Mouse (Mus musculus) lung, adult 2 months (tissue): ENCODE data around the gene Tmem114.

Experiments used
- CTCF ChIP-seq: fragments of 200-500 bp; IDR thresholded peaks from 2 replicates; pipeline ENCODE4 v1.5.1; 2011; ENCODE audit warnings: mild to moderate bottlenecking, low read length, control low read depth; ENCODE audit not compliant: insufficient read depth
- POLR2A ChIP-seq: fragments of 200-500 bp; IDR thresholded peaks from 2 replicates; pipeline ENCODE4 v1.6.1; 2011; ENCODE audit warnings: low read depth, mild to moderate bottlenecking, control low read depth, low read length, borderline replicate concordance; ENCODE audit errors: extremely low read depth

GRCm38 (mm10) chr16:8419666-8420065, 5.3 kb downstream of the Tmem114 start:
- TF ChIP-seq CTCF = no peak
- no peak for TF ChIP-seq POLR2A
